Mouse (Mus musculus) embryonic facial prominence, embryonic 15.5 days (tissue): ENCODE measurements around the gene Jmjd6. TPM values are rescaled to one million over a fixed set of nuclear protein-coding genes. Genes with fewer than 3 reads are reported as not detected.

Source experiments
- ATAC-seq: fragments of 200-750 bp; cut with Nextera tagmentation; 2 replicates; pipeline ENCODE4 v1.8.0; 2017; ENCODE audit warnings: low read depth, moderate TSS enrichment; ENCODE audit not compliant: insufficient number of reproducible peaks, low FRiP score, low TSS enrichment
- H3K27ac ChIP-seq: fragments of 300-500 bp; sonication (generic); replicated peaks from 2 replicates; pipeline ENCODE4 v1.5.1; 2015; ENCODE audit warnings: mild to moderate bottlenecking, inconsistent platforms
- H3K27me3 ChIP-seq: fragments of 300-500 bp; sonication (generic); 2 replicates; pipeline ENCODE4 v1.6.1; 2015; ENCODE audit warnings: inconsistent platforms
- H3K36me3 ChIP-seq: fragments of 300-500 bp; sonication (generic); 2 replicates; pipeline ENCODE4 v1.6.1; 2015; ENCODE audit warnings: mild to moderate bottlenecking, inconsistent platforms
- H3K4me1 ChIP-seq: fragments of 300-500 bp; sonication (generic); 2 replicates; pipeline ENCODE4 v1.6.1; 2015; ENCODE audit warnings: inconsistent platforms
- H3K4me2 ChIP-seq: fragments of 300-500 bp; sonication (generic); replicated peaks from 2 replicates; pipeline ENCODE4 v1.6.1; 2015; ENCODE audit warnings: mild to moderate bottlenecking, inconsistent platforms
- H3K4me3 ChIP-seq: fragments of 300-500 bp; sonication (generic); replicated peaks from 2 replicates; pipeline ENCODE4 v1.5.1; 2015; ENCODE audit warnings: mild to moderate bottlenecking, inconsistent platforms
- H3K9ac ChIP-seq: fragments of 300-500 bp; sonication (generic); 2 replicates; pipeline ENCODE4 v1.6.1; 2015; ENCODE audit warnings: inconsistent platforms
- H3K9me3 ChIP-seq: fragments of 300-500 bp; sonication (generic); replicated peaks from 2 replicates; pipeline ENCODE4 v1.6.1; 2016; ENCODE audit warnings: inconsistent platforms
- WGBS: fragments of 180-500 bp; shearing (Covaris S2); methylation state at CpG from one replicate; pipeline ENCODE4 v1.1.7; 2015; 5-methylcytosine and 5-hydroxymethylcytosine counted together
- polyA plus RNA-seq: library from polyadenylated mRNA; unstranded; fragments of >200 nt; fragmentation: Nextera tagmentation; extraction: Ambion mirVana; gene quantifications from 2 replicates; pipeline ENCODE4 v1.2.1, GENCODE M21; 2015

Jmjd6 gene
- polyA plus RNA-seq, 1 experiment from 2014 or later: 74.1 TPM

- Histone ChIP-seq H3K4me1 (0 out of 2 replicates have a peak, but pooled peaks cover 3% of the 10 kb centered on the region), H3K27ac (no peak overlapping the region), H3K27me3 (no peaks in the 10 kb centered on the region), H3K9ac (no peak overlapping the region), H3K9me3 (no peaks in the 10 kb centered on the region), H3K4me2 (no peak overlapping the region), H3K36me3 (no peaks in the 10 kb centered on the region), H3K4me3 (no peak overlapping the region)
- no peak for ATAC-seq
- WGBS: 76% methylated on average over 5 of the region's 5 CpGs
These were observed 43.9 kb downstream of the Jmjd6 start for GRCm38 (mm10) chr11:116799364-116799763.

Other genes with a start within 250 kb of the Jmjd6 start
- gene Rhbdf2, start 216.4 kb downstream of the Jmjd6 start, polyA plus RNA-seq: 8.3 and 8.8 TPM in 2 replicates
- gene Prcd, start 189.9 kb downstream of the Jmjd6 start, polyA plus RNA-seq: 3.6 and 3.8 TPM in 2 replicates
- 32.7 and 33.3 TPM in 2 replicates for gene Cygb, start 189.1 kb downstream of the Jmjd6 start, polyA plus RNA-seq
- gene St6galnac1, start 67.9 kb downstream of the Jmjd6 start, polyA plus RNA-seq: not detected in 2 replicates
- 24.8 and 32.3 TPM in 2 replicates for gene Mxra7, start 15.4 kb downstream of the Jmjd6 start, polyA plus RNA-seq
- gene Mettl23, start 171 bp downstream of the Jmjd6 start, polyA plus RNA-seq: 75.9 and 79.9 TPM in 2 replicates
- 44.8 and 51.2 TPM in 2 replicates for gene Mfsd11, start 9.0 kb upstream of the Jmjd6 start, polyA plus RNA-seq
- gene Srsf2, start 9.6 kb upstream of the Jmjd6 start, polyA plus RNA-seq: 694 and 715 TPM in 2 replicates
- 3.0 and 3.2 TPM in 2 replicates for gene Mgat5b, start 75.4 kb upstream of the Jmjd6 start, polyA plus RNA-seq